Mouse (Mus musculus) embryonic facial prominence, embryonic 10.5 days (tissue): Measurements from ENCODE around the gene Traf1. TPM values are rescaled to one million over a fixed set of nuclear protein-coding genes. Genes with fewer than 3 reads are reported as not detected.

Source experiments
- DNase-seq: peaks from one replicate; pipeline ENCODE4 v3.0.0-alpha.2; 2017; ENCODE audit warnings: low spot score
- H3K27ac ChIP-seq: fragments of 300-500 bp; sonication (generic); replicated peaks from 2 replicates; pipeline ENCODE4 v1.5.1; 2016; ENCODE audit warnings: mild to moderate bottlenecking
- H3K27me3 ChIP-seq: fragments of 300-500 bp; sonication (generic); replicated peaks from 2 replicates; pipeline ENCODE4 v1.6.1; 2016; ENCODE audit warnings: low read depth, mild to moderate bottlenecking; ENCODE audit not compliant: poor library complexity, severe bottlenecking
- H3K36me3 ChIP-seq: fragments of 300-500 bp; sonication (generic); replicated peaks from 2 replicates; pipeline ENCODE4 v1.6.1; 2016; ENCODE audit warnings: mild to moderate bottlenecking, moderate library complexity
- H3K4me1 ChIP-seq: fragments of 300-500 bp; sonication (generic); 2 replicates; pipeline ENCODE4 v1.6.1; 2016
- H3K4me3 ChIP-seq: fragments of 300-500 bp; sonication (generic); 2 replicates; pipeline ENCODE4 v1.5.1; 2016; ENCODE audit warnings: mild to moderate bottlenecking, moderate library complexity
- H3K9me3 ChIP-seq: fragments of 300-500 bp; sonication (generic); 2 replicates; pipeline ENCODE4 v1.6.1; 2016; ENCODE audit warnings: mild to moderate bottlenecking
- WGBS: fragments of 180-500 bp; shearing (Covaris S2); methylation state at CpG from one replicate; pipeline ENCODE4 v1.1.7; 2016; 5-methylcytosine and 5-hydroxymethylcytosine counted together
- polyA plus RNA-seq: library from polyadenylated mRNA; unstranded; fragments of >200 nt; fragmentation: Nextera tagmentation; extraction: Ambion mirVana; gene quantifications from 2 replicates; pipeline ENCODE4 v1.2.1, GENCODE M21; 2016

Traf1 gene
- polyA plus RNA-seq, 1 experiment from 2014 or later: 0.34 TPM

DNA sequence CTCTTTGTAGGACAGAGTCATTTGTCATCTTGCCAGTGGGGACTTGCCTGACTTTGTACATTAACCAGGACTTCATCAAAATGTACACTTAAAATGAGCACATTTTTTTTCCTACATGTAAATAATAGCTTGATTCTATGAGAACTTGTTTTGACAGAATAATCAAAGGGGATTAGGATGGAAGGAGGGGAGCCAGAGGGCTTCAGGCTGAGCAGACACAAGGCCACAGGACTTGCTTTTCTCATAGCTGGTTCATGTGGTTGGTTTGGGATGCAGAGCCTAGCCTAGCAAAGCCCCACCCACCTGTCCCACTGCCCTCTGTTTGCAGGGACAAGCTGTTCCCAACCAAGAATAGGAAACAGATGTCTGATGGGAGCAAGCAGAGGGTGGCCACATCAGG lies 10.1 kb downstream of the Traf1 start:
- DNase-seq: no peak
- no peak overlapping the region for H3K27ac ChIP-seq
- no peaks in the 10 kb centered on the region for H3K36me3 ChIP-seq

DNA sequence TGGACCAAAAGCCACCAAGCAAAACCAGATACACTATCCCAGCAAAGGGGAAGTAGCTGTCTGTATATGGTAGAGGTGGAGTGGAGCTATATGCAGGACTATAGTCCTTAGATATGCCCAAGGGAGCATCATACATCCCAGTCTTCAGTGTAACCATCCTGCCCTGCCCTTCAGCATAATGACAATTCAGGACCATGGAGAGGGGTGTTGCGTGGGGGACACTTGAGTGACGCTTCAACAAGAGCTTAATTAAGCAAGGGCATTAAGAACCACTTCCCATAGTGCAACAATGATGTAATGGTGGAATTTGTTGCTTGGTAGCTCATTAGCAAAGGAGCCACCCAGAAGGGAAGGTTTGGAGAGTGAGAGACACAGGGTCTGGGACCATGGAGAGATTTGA lies 12.9 kb downstream of the Traf1 start:
- 25% methylated on average over 2 of the region's 2 CpGs for WGBS
- peaks cover 13% of the 10 kb centered on the region for H3K4me1 ChIP-seq

More for the DNA sequence above, 10.1 kb downstream of the Traf1 start:
- no peaks in the 10 kb centered on the region for H3K27me3 ChIP-seq
- no peaks in the 10 kb centered on the region for H3K4me1 ChIP-seq
- H3K9me3 ChIP-seq: no peaks in the 10 kb centered on the region
- H3K4me3 ChIP-seq: no peak overlapping the region

DNA sequence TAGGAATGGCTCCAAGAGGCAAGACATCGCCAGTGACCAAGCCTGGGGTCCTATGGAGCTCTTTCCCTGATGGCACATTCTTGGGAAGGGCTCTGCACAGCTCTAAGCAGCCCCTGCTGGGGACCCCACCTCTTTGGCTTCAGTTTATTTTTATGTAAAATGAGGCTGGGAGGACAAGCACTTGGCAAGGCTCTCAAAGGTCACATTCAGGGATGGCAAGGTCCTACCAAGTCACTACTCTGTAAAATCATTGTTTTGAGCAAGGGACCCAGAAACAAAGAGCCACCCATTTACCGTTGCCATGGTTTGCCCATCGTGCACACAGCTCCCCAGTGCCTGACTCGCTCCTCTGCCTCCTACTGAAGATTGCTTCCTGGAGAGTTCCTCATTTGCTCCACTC lies 15.5 kb downstream of the Traf1 start:
- 61% methylated on average over 4 of the region's 4 CpGs for WGBS
- no peak overlapping the region for H3K27ac ChIP-seq
- H3K36me3 ChIP-seq: no peaks in the 10 kb centered on the region
- DNase-seq: no peak
- no peak overlapping the region for H3K4me3 ChIP-seq
- 0 out of 2 replicates have a peak, but pooled peaks cover 13% of the 10 kb centered on the region for H3K27me3 ChIP-seq
- peaks cover 15% of the 10 kb centered on the region for H3K4me1 ChIP-seq
- no peaks in the 10 kb centered on the region for H3K9me3 ChIP-seq

More for the DNA sequence above, 12.9 kb downstream of the Traf1 start:
- no peaks in the 10 kb centered on the region for H3K9me3 ChIP-seq
- DNase-seq: peak; percentile 23
- no peaks in the 10 kb centered on the region for H3K27me3 ChIP-seq
- H3K4me3 ChIP-seq: no peak overlapping the region
- no peaks in the 10 kb centered on the region for H3K36me3 ChIP-seq
- no peak overlapping the region for H3K27ac ChIP-seq

DNA sequence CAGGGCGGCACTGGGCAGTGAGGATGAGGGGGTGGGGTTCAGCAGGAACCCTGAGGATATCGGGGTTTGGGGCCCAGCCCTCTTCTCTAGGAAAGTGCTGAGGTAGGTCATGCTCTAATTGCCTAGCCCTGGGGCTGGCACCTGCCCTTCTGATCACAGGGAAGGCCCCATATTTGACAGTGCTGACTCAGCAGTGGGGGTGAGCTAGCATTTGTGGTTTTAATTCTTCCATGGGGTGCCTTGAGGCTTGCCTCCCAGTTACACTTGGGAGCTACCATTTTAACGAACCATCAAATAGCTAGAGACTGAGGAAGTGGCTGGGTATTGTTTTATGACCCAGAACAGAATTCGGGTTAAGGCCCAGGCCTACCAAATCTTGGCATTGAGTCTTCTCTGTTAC lies 16.0 kb downstream of the Traf1 start:
- no peaks in the 10 kb centered on the region for H3K9me3 ChIP-seq
- H3K27ac ChIP-seq: no peak overlapping the region
- no peaks in the 10 kb centered on the region for H3K36me3 ChIP-seq
- peaks cover 18% of the 10 kb centered on the region for H3K4me1 ChIP-seq
- WGBS: 80% methylated on average over 4 of the region's 4 CpGs
- no peak for DNase-seq
- H3K27me3 ChIP-seq: 0 out of 2 replicates have a peak, but pooled peaks cover 16% of the 10 kb centered on the region
- no peak overlapping the region for H3K4me3 ChIP-seq

DNA sequence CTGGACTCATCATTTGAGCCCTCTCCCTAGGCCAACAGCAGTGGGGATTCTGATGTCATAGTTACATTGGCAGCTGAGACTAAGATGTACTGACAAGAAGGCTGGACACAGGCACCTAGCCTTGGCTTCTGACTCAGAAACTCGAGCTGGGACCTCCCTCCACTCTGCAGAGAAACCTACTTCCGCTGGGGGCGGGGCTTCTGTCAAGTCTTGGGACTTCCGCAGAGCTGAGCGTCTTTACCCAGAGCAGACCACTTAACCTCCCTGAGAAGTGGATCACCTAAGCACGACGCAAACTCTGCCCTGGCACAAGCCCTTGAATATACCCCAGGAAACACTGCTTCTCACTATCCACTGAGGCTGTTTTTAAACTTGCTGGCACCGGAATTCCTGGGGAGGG lies 16.8 kb downstream of the Traf1 start:
- Histone ChIP-seq H3K4me1 (peaks cover 18% of the 10 kb centered on the region), H3K4me3 (no peak overlapping the region), H3K27me3 (0 out of 2 replicates have a peak, but pooled peaks cover 19% of the 10 kb centered on the region), H3K9me3 (no peaks in the 10 kb centered on the region), H3K36me3 (no peaks in the 10 kb centered on the region), H3K27ac (no peak overlapping the region)
- peak; percentile 39 for DNase-seq
- WGBS: 17% methylated on average over 8 of the region's 8 CpGs

DNA sequence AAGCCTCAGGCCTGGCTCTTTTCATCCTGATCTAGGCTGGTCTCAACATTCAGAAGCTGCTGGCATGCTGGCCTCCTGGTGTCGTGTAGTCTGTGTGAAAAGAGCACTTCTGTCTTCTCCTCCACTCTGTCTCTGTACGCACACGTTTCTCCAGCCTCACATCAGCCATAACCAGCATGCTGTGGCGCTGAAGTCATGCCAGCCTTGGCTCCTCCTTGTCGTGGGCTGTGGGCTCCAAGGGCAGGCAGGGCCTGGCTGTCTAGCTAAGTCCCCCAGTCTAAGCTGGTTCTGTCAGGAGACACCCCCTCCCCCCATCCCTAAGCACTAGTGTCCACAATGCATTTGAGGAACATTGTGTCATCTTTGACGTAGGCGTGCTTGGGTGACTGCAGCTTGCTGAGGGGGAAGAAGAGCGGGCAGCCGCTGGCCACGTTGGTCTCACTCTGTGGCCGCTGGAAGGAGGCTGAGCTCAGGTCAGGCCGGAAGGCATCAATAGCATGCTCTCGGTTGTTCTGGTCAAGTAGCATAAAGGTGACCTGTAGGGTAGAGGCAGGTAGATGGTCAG lies 17.9 kb downstream of the Traf1 start:
- 0 out of 2 replicates have a peak, but pooled peaks cover 19% of the 10 kb centered on the region for H3K27me3 ChIP-seq

DNA sequence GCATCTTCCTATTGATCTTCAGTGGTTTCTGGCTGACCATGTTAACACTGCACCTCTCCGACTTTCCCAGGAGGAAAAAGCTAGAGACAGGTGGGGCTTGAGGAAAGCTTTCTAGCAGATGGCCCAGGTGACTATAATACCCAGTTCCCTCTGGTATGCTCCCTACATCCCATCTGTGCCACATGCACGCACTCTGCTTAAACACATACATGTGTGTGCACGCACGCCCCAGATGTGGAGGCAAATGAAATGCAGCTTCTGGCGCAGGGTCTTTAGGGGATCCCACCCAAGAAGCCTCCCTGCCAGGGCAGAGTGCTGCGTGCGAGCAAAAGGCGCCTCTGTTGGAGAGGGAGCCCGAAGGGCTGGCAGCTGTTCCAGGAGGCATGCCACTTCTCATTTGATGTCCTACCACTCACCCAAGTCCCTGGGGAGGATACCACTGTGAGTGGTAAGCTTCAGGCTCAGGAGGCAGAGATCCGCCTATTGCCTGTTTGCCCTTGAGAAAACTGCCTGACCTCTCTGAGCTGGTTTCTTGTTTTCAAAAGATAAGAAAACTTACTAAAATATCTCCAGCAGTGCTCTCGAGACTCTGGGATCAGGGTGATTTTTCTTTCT lies 20.4 kb downstream of the Traf1 start:
- Histone ChIP-seq H3K36me3 (no peaks in the 10 kb centered on the region), H3K9me3 (no peaks in the 10 kb centered on the region), H3K4me1 (peaks cover 38% of the 10 kb centered on the region), H3K27ac (no peak overlapping the region; the same call in 1 of the 2 replicates), H3K27me3 (0 out of 2 replicates have a peak, but pooled peaks cover 19% of the 10 kb centered on the region), H3K4me3 (no peak overlapping the region)
- DNase-seq: no peak
- WGBS: 79% methylated on average over 11 of the region's 11 CpGs

More for the DNA sequence above, 17.9 kb downstream of the Traf1 start:
- Histone ChIP-seq H3K27ac (no peak overlapping the region), H3K9me3 (no peaks in the 10 kb centered on the region), H3K36me3 (no peaks in the 10 kb centered on the region), H3K4me1 (peaks cover 18% of the 10 kb centered on the region), H3K4me3 (no peak overlapping the region)
- WGBS: 83% methylated on average over 13 of the region's 13 CpGs
- no peak for DNase-seq

DNA sequence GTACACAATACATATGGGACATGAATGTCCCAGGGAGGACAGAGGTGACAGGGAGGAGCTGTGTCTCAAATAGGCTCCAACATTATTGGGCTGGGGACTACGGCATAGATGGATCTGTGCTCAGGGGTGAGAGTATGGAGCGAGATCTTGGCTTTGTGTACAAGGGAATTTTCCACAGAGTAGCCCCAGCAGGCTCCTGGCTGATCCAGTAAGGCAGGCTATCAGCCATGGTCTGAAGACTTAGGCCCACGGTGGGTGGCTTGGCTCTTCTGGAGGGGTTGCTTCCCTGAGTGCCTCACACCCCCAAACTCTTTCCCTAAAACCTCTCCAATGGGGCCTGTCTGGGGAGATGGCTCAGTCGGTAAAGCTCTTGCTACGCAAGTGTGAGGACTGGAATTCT lies 21.3 kb downstream of the Traf1 start:
- Histone ChIP-seq H3K4me3 (no peak overlapping the region), H3K27ac (no peak overlapping the region), H3K27me3 (0 out of 2 replicates have a peak, but pooled peaks cover 19% of the 10 kb centered on the region), H3K36me3 (no peaks in the 10 kb centered on the region), H3K4me1 (peaks cover 31% of the 10 kb centered on the region), H3K9me3 (no peaks in the 10 kb centered on the region)
- no peak for DNase-seq
- WGBS: 80% methylated on average over 5 of the region's 5 CpGs

DNA sequence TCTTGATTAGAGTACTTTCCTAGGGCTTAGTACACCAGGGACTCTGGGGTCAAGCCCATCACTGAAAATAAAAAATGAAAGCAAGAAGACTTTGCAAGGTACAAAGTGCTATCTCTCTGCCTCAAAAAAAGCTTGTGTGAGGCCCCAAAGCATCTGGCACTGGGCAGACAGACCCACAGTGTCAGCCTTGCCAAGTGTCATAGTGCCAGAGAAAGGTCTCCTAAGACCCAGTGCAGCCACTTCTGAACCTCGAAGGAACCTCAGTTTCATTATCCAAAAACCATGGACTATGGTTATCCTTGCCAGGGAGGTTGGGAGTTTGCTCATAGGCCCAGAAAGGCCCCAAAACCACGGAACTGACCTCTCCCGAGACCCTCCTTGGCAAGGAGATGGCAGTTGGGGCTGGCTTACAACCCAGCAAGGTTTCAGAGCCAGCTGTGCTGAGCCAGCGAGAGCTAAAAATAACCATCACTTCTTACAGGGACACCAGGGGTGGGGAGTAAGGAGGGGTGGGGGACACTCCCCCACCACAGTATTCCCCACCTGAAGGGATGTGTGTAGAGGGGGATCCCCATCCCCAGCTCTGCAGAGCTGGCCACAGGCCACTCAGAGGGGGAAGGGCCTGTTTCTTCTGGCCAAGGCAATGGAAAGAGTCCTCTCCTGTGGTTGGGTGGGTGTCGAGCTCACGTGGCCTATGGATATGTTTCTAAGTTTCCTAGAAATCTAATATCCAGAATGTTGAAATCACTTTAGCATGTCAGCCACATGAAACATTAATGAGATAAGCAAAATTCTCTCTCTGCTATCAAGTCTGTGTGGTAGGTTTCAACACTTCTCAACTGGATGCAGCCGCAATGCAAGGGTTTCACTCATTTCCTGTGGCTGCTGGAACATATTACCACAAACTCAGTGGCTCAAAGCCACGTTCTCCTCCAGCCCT lies 23.0 kb downstream of the Traf1 start:
- DNase-seq: no peak
- Histone ChIP-seq H3K4me3 (no peak overlapping the region), H3K4me1 (peaks cover 25% of the 10 kb centered on the region), H3K27me3 (0 out of 2 replicates have a peak, but pooled peaks cover 19% of the 10 kb centered on the region), H3K27ac (no peak overlapping the region), H3K36me3 (no peaks in the 10 kb centered on the region), H3K9me3 (no peaks in the 10 kb centered on the region)
- 78% methylated on average over 8 of the region's 8 CpGs for WGBS

DNA sequence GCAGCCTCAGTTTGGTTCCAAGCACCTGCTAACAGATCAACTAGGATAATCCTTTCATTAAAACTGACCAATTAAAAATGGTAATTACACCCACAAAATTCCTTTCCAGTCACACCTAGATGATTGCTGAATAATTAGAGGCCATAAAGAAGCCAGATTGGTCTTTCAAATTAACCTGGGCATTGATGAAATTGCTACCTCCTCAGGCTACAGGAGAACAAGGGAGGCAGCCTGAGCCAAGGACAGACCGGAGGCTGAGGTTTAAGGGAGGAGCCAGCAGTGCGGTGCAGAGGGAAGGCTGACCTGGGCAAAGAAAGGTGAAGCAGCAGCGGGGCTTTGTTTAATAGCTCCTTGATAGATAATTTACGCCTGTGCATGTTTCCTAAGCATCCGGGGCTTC lies 24.1 kb downstream of the Traf1 start:
- WGBS: 39% methylated on average over 5 of the region's 5 CpGs

DNA sequence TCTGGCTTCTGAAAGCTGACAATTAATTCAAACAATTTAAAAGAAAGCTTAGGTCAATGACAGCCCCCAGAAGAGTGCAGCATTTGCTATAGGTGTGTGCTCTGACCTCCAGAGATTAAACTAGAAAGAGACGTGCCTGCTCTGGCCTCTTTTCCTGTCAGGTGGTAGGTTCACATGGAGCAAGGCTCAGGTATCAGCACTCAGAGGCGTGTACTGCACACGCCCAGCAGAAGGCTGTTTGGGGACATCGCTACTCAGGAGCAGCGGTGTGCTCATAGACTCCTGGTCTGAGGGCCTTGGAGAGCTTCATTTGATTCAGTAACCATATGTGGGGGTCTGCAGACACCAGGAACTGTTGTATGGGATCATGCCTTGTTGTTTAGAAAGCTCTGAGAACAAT lies 34.3 kb downstream of the Traf1 start:
- no peaks in the 10 kb centered on the region for H3K36me3 ChIP-seq
- no peak overlapping the region for H3K27ac ChIP-seq
- WGBS: 71% methylated on average over 5 of the region's 5 CpGs
- DNase-seq: no peak
- no peaks in the 10 kb centered on the region for H3K9me3 ChIP-seq
- no peak overlapping the region for H3K4me3 ChIP-seq
- no peaks in the 10 kb centered on the region for H3K27me3 ChIP-seq
- H3K4me1 ChIP-seq: peaks cover 11% of the 10 kb centered on the region

More for the DNA sequence above, 24.1 kb downstream of the Traf1 start:
- Histone ChIP-seq H3K27ac (no peak overlapping the region), H3K9me3 (no peaks in the 10 kb centered on the region), H3K4me3 (no peak overlapping the region), H3K4me1 (peaks cover 25% of the 10 kb centered on the region), H3K36me3 (no peaks in the 10 kb centered on the region), H3K27me3 (0 out of 2 replicates have a peak, but pooled peaks cover 17% of the 10 kb centered on the region)
- no peak for DNase-seq

DNA sequence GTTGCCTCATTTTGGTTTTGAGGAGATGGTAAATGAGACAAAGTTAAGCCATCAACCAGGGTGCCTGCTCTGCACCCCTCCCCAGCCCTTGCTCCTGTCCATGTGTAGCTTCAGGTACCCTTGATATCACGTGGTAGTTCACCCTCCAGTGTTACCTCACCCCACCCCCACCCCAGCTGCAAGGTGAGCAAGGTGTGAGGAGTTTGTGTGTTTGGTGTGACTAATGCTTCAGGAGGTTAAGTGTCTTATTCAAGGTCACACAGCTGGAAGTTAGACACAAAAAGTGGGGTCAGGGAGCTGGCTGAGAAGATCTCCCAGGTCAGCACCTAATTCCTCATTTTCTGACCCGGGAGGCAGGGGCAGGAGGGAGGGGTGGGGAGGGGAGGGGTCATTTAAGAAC lies 38.8 kb downstream of the Traf1 start:
- H3K4me3 ChIP-seq: no peak overlapping the region
- H3K4me1 ChIP-seq: peaks cover 22% of the 10 kb centered on the region
- no peaks in the 10 kb centered on the region for H3K9me3 ChIP-seq
- 17% methylated on average over 2 of the region's 2 CpGs for WGBS
- no peak for DNase-seq
- no peak overlapping the region for H3K27ac ChIP-seq
- no peaks in the 10 kb centered on the region for H3K27me3 ChIP-seq
- H3K36me3 ChIP-seq: no peaks in the 10 kb centered on the region
